Mouse (Mus musculus) heart, postnatal 25 days (tissue): Measurements from ENCODE around the gene Akap2. TPM values are rescaled to one million over a fixed set of nuclear protein-coding genes. Genes with fewer than 3 reads are reported as not detected.

Experiments used
- DNase-seq: peaks from one replicate; pipeline ENCODE4 v3.0.0; 2022; ENCODE audit warnings: low spot score
- intact Hi-C: fragments of 180-260 bp; cut with DNase I; formaldehyde crosslinking; loops from one replicate; pipeline ENCODE4 v1.15.1; 2025
- total RNA-seq, 2 experiments: library from RNA; stranded (reverse); gene quantifications; 2 replicates each; pipeline ENCODE4 v1.2.3; 2021

Gene Akap2
- 10 to 100 TPM; 84.4 to 96.1 TPM for total RNA-seq

GRCm38 (mm10) chr4:57717354-57717753 lies at the start of gene Akap2:
Gene Akap2 (plus strand): TSS chr4:57717657.
- no peak for DNase-seq
- intact Hi-C loops = no loop called here

- intact Hi-C loops = loop anchor here (1.0 to 10.0 kb wide), 3 partner anchors 186 to 414 kb away; no protein-coding TSS in a partner anchor
- peak; percentile 40 for DNase-seq
Measured at GRCm38 (mm10) chr4:57670813-57671469, 46.5 kb upstream of the Akap2 start.

GRCm38 (mm10) chr4:57672541-57672940 lies 44.9 kb upstream of the Akap2 start:
- intact Hi-C loops = loop anchor here (2.0 to 10.0 kb wide), 3 partner anchors 185 to 412 kb away; no protein-coding TSS in a partner anchor
- no peak for DNase-seq

GRCm38 (mm10) chr4:57672996-57673906 lies 44.2 kb upstream of the Akap2 start:
- intact Hi-C loops = loop anchor here (2.0 to 10.0 kb wide), 3 partner anchors 184 to 412 kb away; no protein-coding TSS in a partner anchor
- peak; percentile 76 for DNase-seq

GRCm38 (mm10) chr4:57674351-57674750 lies 43.1 kb upstream of the Akap2 start:
- intact Hi-C loops = loop anchor here (2.0 to 10.0 kb wide), 4 partner anchors 14 to 410 kb away; no protein-coding TSS in a partner anchor
- no peak for DNase-seq

- DNase-seq = peak; percentile 86
- intact Hi-C loops = loop anchor here (2.0 to 10.0 kb wide), 3 partner anchors 13 to 409 kb away; no protein-coding TSS in a partner anchor
Measured at GRCm38 (mm10) chr4:57675387-57675786, 42.1 kb upstream of the Akap2 start.

GRCm38 (mm10) chr4:57677916-57678315 lies 39.5 kb upstream of the Akap2 start:
- no peak for DNase-seq
- intact Hi-C loops = loop anchor here (10.0 kb wide), 1 partner anchor 407 kb away; no protein-coding TSS in a partner anchor

GRCm38 (mm10) chr4:57678991-57679457 lies 38.4 kb upstream of the Akap2 start:
- intact Hi-C loops = loop anchor here (10.0 kb wide), 1 partner anchor 406 kb away; no protein-coding TSS in a partner anchor

GRCm38 (mm10) chr4:57680186-57680585 lies 37.3 kb upstream of the Akap2 start:
- intact Hi-C loops = no loop called here

More at GRCm38 (mm10) chr4:57678991-57679457, 38.4 kb upstream of the Akap2 start:
- peak; percentile 69 for DNase-seq

GRCm38 (mm10) chr4:57681511-57681910 lies 35.9 kb upstream of the Akap2 start:
- intact Hi-C loops = no loop called here
- peak; percentile 49 for DNase-seq

More at GRCm38 (mm10) chr4:57680186-57680585, 37.3 kb upstream of the Akap2 start:
- no peak for DNase-seq

GRCm38 (mm10) chr4:57682341-57682740 lies 35.1 kb upstream of the Akap2 start:
- intact Hi-C loops = no loop called here
- DNase-seq = no peak

GRCm38 (mm10) chr4:57682944-57683343 lies 34.5 kb upstream of the Akap2 start:
- intact Hi-C loops = no loop called here
- no peak for DNase-seq

- intact Hi-C loops = no loop called here
- DNase-seq = no peak
Measured at GRCm38 (mm10) chr4:57684676-57685215, 32.7 kb upstream of the Akap2 start.

GRCm38 (mm10) chr4:57686736-57687135 lies 30.7 kb upstream of the Akap2 start:
- DNase-seq = no peak
- intact Hi-C loops = no loop called here

- intact Hi-C loops = no loop called here
- no peak for DNase-seq
Measured at GRCm38 (mm10) chr4:57687583-57687982, 29.9 kb upstream of the Akap2 start.

GRCm38 (mm10) chr4:57688131-57688530 lies 29.3 kb upstream of the Akap2 start:
- DNase-seq = peak; percentile 19
- intact Hi-C loops = loop anchor here (2.0 kb wide), 1 partner anchor 13 kb away; no protein-coding TSS in a partner anchor

GRCm38 (mm10) chr4:57690001-57690400 lies 27.5 kb upstream of the Akap2 start:
- intact Hi-C loops = no loop called here
- DNase-seq = no peak

GRCm38 (mm10) chr4:57690805-57691204 lies 26.7 kb upstream of the Akap2 start:
- intact Hi-C loops = no loop called here
- no peak for DNase-seq

- DNase-seq = no peak
- intact Hi-C loops = no loop called here
Measured at GRCm38 (mm10) chr4:57694356-57695136, 22.9 kb upstream of the Akap2 start.
